Mouse (Mus musculus) Patski (cell line): ENCODE measurements around the gene Smc4. TPM values are rescaled to one million over a fixed set of nuclear protein-coding genes. Genes with fewer than 3 reads are reported as not detected.

Source experiments
- ATAC-seq: fragments of 100-300 bp; one replicate; pipeline ENCODE4 v1.8.0; 2021
- CTCF ChIA-PET: fragments of 350-600 bp; sonication (Branson Sonifier 250); formaldehyde crosslinking; loops from one replicate; lab custom pipeline; 2022; ENCODE audit warnings: inconsistent platforms; lab: Charles Lee
- POLR2A ChIA-PET: fragments of 350-600 bp; sonication (Branson Sonifier 250); formaldehyde crosslinking; loops from one replicate; lab custom pipeline; 2022; ENCODE audit warnings: antibody characterized with exemption, inconsistent platforms; lab: Charles Lee
- DNase-seq: peaks from one replicate; pipeline ENCODE4 v3.0.0-alpha.2; 2011; ENCODE audit warnings: low read depth, low spot score
- H3K27me3 ChIP-seq: fragments of 371-371 bp; one replicate; pipeline ENCODE4 v1.5.1; 2021
- CTCF ChIP-seq: fragments of 100-300 bp; IDR thresholded peaks from one replicate; pipeline ENCODE4 v1.5.1; 2021
- in situ Hi-C: fragments of 300-500 bp; cut with MboI; formaldehyde crosslinking; loops from 3 replicates; pipeline ENCODE4 v1.11.1; 2018; ENCODE audit warnings: low pct_unique_long_range_greater_than_20kb, mixed read lengths
- polyA plus RNA-seq: library from polyadenylated mRNA; unstranded; gene quantifications from one replicate; pipeline ENCODE4 v1.2.3, GENCODE M21; 2021

Gene Smc4
- polyA plus RNA-seq: 127 TPM

DNA sequence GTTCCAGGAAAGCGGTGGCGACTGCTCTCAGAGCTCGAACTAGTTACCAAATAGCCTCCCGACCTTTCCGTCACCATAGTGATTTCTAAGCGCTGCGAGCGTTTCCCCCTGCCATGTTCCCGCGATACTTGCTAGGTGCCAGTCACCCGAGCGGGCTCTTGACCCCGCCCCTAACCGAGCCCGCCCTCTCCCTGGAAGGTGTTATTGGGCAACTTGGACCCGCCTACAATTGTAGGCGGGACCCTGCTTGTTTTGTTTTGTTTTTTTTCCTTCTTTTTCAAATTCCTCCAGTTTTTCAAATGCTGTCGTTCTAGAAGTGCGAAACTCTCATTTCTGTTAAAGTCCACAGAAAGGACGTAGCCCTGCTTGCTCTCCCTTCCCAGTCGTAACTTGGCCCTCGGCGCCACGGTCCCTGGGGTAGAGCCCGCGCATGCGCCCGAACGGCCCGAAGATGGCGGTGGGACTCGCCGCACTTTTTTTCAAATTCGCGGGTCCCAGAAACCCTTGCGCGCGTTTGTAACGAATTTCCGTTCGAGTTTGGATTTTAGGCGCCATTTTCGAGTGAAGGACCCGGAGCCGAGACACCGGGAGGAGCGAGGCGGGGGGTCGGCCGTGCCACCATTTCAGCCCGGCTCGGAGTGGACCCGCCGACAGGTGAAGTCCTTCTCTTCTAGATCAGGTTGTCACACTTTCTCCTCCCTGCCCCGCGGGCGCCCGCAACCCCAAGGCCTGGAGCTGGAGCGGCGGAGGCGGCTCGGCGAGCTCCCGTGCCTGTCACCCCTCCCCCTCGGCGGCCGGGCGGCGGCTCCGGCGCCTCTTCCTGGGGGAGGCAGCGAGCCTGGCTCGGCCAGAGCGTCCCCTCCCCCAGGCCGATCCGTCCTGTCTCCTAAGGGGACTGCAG is at the start of gene Smc4, which contains the start of gene Ift80:
Gene Smc4, plus strand, starts transcription at position 302 of the 901 bp plus-strand sequence.
Gene Ift80, minus strand, starts transcription at position 134 of the 901 bp plus-strand sequence.
- DNase-seq: peak; percentile 98
- in situ Hi-C loops: loop anchor here (5.0 kb wide), 1 partner anchor 38 kb away; the partner anchor contains the start of gene Trim59
- ATAC-seq: peak; percentile 92
- CTCF ChIA-PET: interaction anchor here (0.7 to 1.7 kb wide), 4 partner anchors 22 to 63 kb away, joined by 3 to 4 read pairs (median 4); no protein-coding TSS in a partner anchor
- no peak for TF ChIP-seq CTCF
- H3K27me3 ChIP-seq: no peaks in the 10 kb centered on the region
- POLR2A ChIA-PET: interaction anchor here (1.0 to 5.1 kb wide), 4 partner anchors 14 to 39 kb away, joined by 3 to 43 read pairs (median 4); partner anchors contain the start of gene Trim59

DNA sequence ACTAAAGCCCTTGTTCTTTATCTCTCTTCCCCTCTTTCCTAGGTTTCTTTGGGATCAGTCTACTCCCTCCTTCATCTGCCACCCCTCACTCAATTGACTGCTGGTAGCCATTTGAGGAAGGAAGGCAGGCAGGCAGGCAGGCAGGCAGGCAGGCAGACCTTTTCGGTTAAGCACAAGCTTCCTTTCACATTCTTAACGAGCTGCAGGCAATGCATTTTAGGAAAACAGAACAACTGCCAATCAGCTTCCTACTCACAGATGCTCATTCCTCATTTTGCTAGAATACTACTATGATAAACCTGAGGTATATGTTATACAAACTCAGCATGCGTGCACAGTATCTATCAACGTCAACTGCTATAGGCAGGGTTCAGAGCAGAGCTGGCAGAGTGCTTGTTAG is 48.1 kb upstream of the Smc4 start:
- TF ChIP-seq CTCF: no peak
- DNase-seq (no peak), ATAC-seq (no peak)
- in situ Hi-C loops: loop anchor here (10.0 to 25.0 kb wide), 3 partner anchors 242 to 931 kb away; no protein-coding TSS in a partner anchor
- no peaks in the 10 kb centered on the region for H3K27me3 ChIP-seq
- CTCF ChIA-PET: interaction anchor here (3.6 to 3.9 kb wide), 2 partner anchors 11 to 239 kb away, joined by 14 to 21 read pairs; no protein-coding TSS in a partner anchor
- POLR2A ChIA-PET: no interaction called here

DNA sequence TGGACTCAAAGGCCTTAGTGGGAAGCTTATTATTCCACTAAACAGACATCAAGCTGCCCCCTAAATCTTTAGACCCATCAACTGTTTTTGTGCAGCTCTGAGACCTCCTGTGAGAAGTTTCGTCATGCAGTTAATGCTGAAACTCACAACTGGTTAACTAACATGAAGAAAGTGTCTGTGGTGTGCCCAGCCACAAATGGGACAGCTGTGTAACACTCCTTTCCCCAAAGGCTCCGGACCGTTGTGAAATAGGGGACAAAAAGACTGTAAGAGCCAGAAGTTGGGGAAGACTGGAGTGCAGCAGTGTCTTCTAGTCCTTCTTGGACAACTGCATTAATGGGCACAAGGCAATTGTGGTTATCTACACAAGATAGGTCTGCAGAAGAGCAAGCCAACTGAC is 47.1 kb upstream of the Smc4 start:
- TF ChIP-seq CTCF: no peak
- in situ Hi-C loops: loop anchor here (10.0 to 25.0 kb wide), 3 partner anchors 243 to 930 kb away; no protein-coding TSS in a partner anchor
- ChIA-PET CTCF (interaction anchor here (0.6 to 3.9 kb wide), 3 partner anchors 10 to 240 kb away, joined by 3 to 21 read pairs (median 14); no protein-coding TSS in a partner anchor), POLR2A (no interaction called here)
- no peaks in the 10 kb centered on the region for H3K27me3 ChIP-seq
- ATAC-seq (no peak), DNase-seq (no peak)

DNA sequence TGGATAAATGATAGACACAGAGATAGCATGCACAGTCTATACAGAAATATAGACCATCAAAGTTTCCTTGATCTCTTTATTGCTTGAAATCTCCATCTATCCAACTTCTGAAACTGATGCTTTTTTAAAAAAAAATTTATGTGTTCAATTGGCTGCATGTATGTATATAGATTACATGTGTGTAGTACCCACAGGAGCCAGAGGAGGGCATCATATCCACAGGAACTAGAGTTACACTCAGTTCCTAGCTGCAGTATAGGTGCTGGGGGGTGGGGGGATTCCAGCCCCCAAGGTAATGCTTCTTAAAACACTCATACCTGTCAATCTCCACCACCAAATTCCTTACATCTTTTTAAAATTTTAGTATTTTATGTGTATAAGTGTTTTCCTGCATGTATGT is 39.9 kb upstream of the Smc4 start:
- no peaks in the 10 kb centered on the region for H3K27me3 ChIP-seq
- TF ChIP-seq CTCF: peak; percentile 65
- ATAC-seq: no peak
- in situ Hi-C loops: loop anchor here (25.0 kb wide), 2 partner anchors 773 to 923 kb away; no protein-coding TSS in a partner anchor
- DNase-seq: no peak
- CTCF ChIA-PET: interaction anchor here (1.3 to 1.7 kb wide), 2 partner anchors 24 to 39 kb away, joined by 3 to 5 read pairs; no protein-coding TSS in a partner anchor
- POLR2A ChIA-PET: interaction anchor here (0.5 kb wide), 1 partner anchor 1032 kb away, joined by 3 read pairs; no protein-coding TSS in a partner anchor

DNA sequence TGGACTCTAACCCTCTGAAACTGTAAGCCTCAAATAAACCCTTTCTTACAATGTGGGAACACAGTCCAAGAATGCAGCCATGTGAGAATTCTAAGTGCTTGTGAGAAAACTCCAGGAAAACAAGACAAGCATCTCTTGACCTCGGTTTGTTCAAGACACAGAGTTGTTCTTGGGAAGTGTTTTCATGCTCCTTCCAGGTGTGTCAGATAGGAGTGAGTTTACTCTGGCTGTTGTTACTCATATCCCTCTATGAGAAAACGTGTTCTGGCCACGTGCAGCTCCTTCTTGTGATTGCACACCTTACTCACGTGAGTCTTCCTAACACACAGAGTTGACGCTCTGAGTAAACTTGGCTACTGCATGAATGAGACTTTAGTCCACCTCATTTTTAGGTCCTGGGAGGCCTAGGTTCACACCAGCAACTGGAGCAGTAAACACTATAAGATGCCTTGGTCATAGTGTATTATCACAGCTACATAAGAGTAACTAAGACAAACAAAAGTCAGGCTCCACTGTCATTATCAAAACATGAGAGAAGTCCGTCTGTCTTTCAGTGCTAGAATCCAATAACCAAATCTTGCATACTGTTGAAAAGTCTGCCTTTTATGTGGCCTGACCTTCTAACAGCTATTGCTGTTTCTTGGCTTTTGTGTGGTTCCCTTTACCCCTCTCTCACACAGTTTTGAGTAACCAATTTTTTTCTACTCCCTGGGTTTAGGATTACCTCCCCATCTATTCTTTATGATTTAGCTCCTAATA is 37.8 kb upstream of the Smc4 start:
- H3K27me3 ChIP-seq: no peaks in the 10 kb centered on the region
- POLR2A ChIA-PET: interaction anchor here (0.6 kb wide), 1 partner anchor 522 kb away, joined by 6 read pairs; no protein-coding TSS in a partner anchor
- ATAC-seq: no peak
- in situ Hi-C loops: loop anchor here (25.0 kb wide), 2 partner anchors 771 to 921 kb away; no protein-coding TSS in a partner anchor
- CTCF ChIA-PET: interaction anchor here (0.9 to 3.5 kb wide), 5 partner anchors 10 to 249 kb away, joined by 3 to 21 read pairs (median 4); no protein-coding TSS in a partner anchor
- TF ChIP-seq CTCF: no peak
- no peak for DNase-seq

DNA sequence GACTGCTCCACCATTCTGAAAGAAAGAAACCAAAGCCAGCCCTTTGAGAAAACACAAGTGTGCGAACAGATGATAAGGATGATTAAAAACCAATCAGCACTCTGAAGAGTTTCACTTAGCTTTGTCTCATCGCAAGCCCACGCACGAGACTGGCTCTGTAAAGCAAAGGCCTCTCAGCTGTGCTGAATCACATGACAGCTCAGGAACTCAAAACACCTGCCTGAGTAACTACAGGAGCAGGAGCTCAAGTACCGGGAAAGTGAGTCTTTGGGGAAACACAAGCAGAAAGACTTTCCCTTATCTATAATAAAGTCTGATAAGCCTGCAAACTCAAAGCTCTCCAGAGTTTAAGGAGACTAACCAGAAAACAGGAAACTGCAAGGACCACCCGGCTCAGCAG is 37.1 kb upstream of the Smc4 start:
- DNase-seq: no peak
- H3K27me3 ChIP-seq: no peaks in the 10 kb centered on the region
- POLR2A ChIA-PET: no interaction called here
- CTCF ChIA-PET: interaction anchor here (1.2 to 3.5 kb wide), 6 partner anchors 9 to 96 kb away, joined by 3 to 21 read pairs (median 4); no protein-coding TSS in a partner anchor
- ATAC-seq: no peak
- in situ Hi-C loops: loop anchor here (25.0 kb wide), 2 partner anchors 770 to 920 kb away; no protein-coding TSS in a partner anchor
- no peak for TF ChIP-seq CTCF

DNA sequence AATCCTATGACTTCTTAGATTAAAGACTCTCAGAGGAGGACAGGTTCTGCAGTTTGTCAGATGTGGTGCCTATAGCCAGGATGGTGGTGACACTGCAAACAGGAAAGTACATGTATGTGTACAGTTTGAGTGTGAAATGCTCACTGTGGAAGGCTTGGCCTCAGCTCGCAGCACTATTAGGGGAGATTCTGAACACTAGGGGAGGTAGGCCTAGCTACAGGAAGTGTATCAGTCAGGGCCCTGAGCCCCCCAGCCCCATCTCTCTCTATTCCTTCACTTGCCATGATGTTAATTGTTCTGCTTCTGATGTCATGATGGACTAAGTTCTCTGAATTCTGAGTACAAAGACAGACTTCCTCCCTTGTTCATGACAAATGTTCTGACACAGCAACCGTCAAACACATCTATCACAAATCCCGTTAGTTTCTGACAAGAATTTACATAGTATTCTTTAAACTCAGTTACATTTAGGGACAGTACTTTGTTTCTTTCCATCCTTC is 35.4 kb upstream of the Smc4 start:
- no peak for TF ChIP-seq CTCF
- in situ Hi-C loops: loop anchor here (25.0 kb wide), 2 partner anchors 768 to 918 kb away; no protein-coding TSS in a partner anchor
- no peaks in the 10 kb centered on the region for H3K27me3 ChIP-seq
- DNase-seq (no peak), ATAC-seq (no peak)
- ChIA-PET POLR2A (no interaction called here), CTCF (interaction anchor here (0.7 to 3.5 kb wide), 4 partner anchors 13 to 261 kb away, joined by 3 to 21 read pairs (median 4); no protein-coding TSS in a partner anchor)

DNA sequence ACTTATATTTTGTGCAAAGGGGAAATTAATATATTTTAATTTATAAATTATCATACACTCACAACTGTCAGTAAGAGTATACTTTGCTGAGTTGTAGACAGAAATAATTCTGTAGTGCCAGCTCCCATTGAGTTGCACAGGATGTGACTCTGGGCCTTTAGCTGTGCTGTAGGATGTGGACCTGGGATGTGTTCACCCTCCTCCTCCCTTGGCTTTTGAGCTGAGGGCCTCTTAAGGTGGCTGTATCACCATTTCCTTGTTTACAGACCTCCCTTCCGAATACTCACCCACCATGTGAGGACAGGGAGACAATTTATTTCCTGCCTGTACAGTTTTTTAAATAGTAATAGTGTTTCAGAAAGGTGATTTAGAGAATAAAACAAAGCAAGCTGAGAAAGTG is 31.0 kb upstream of the Smc4 start:
- H3K27me3 ChIP-seq: no peaks in the 10 kb centered on the region
- no peak for TF ChIP-seq CTCF
- ChIA-PET POLR2A (no interaction called here), CTCF (interaction anchor here (0.8 to 1.5 kb wide), 3 partner anchors 10 to 256 kb away, joined by 3 to 5 read pairs (median 5); no protein-coding TSS in a partner anchor)
- DNase-seq (no peak), ATAC-seq (no peak)
- in situ Hi-C loops: loop anchor here (5.0 to 25.0 kb wide), 3 partner anchors 89 to 914 kb away; no protein-coding TSS in a partner anchor
